Mouse (Mus musculus): ENCODE measurements around the gene Hmces. TPM values are rescaled to one million over a fixed set of nuclear protein-coding genes. Genes with fewer than 3 reads are reported as not detected.

The Hmces gene
- polyA plus RNA-seq, 1 experiment from 2014 or later: 34.1 TPM

DNA sequence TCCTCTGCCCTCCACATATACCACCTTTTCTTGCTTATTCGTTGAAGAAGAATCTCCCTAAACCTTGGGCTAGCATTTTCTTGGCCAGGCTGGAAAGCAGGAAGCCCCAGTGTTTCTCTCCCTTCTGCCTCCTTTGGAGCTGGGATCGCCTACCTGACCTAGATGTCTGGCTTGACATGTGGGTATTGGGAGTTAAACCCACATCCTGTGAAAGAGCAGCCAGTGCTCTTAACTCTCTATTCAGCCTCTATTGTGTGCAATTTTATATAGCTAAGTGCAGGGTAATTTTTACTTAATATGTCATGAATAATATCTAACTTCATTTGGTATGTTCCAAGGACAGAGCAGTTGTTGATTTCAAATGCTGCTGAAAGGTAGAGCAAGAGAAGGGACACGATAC, 34.1 kb upstream of the Hmces start:
- WGBS: 75% methylated on average over 3 of the region's 3 CpGs
- no peaks in the 10 kb centered on the region for H3K9me3 ChIP-seq
- no peaks in the 10 kb centered on the region for H3K27me3 ChIP-seq
- no peak overlapping the region for H3K9ac ChIP-seq
- no peaks in the 10 kb centered on the region for H3K4me1 ChIP-seq (replicated peaks)
- no peak overlapping the region for H3K4me2 ChIP-seq
- H3K27ac ChIP-seq (replicated peaks): no peak overlapping the region
- H3K4me3 ChIP-seq: no peak overlapping the region
- ATAC-seq (ENCODE audit: low read depth): no peak
- H3K36me3 ChIP-seq: no peaks in the 10 kb centered on the region

DNA sequence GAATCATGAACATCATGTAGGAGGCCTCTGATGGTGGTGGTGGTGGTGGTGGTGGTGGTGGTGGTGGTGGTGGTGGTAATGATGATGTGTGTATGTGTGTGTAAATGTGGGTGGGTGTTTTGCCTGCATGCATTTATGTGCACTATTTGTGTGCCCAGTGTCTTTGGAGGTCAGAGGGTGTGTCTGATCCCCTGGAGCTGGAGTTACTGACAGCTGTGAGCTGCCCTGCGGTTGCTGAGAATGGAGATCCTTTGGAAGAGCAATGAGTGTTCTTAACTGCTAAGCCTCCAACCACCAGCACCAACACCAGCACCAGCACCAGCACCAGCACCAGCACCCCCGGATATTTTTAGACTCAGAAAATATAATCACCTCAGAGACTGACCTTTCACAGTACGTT, 31.5 kb upstream of the Hmces start:
- no peak for ATAC-seq (ENCODE audit: low read depth)
- no peaks in the 10 kb centered on the region; the same call in 1 of the 2 replicates for H3K4me1 ChIP-seq (replicated peaks)
- H3K4me2 ChIP-seq: no peak overlapping the region
- H3K27ac ChIP-seq (replicated peaks): no peak overlapping the region
- H3K27me3 ChIP-seq: no peaks in the 10 kb centered on the region
- no peak overlapping the region for H3K9ac ChIP-seq
- H3K36me3 ChIP-seq: no peaks in the 10 kb centered on the region
- 78% methylated on average over 3 of the region's 3 CpGs for WGBS
- H3K9me3 ChIP-seq: no peaks in the 10 kb centered on the region
- no peak overlapping the region for H3K4me3 ChIP-seq

DNA sequence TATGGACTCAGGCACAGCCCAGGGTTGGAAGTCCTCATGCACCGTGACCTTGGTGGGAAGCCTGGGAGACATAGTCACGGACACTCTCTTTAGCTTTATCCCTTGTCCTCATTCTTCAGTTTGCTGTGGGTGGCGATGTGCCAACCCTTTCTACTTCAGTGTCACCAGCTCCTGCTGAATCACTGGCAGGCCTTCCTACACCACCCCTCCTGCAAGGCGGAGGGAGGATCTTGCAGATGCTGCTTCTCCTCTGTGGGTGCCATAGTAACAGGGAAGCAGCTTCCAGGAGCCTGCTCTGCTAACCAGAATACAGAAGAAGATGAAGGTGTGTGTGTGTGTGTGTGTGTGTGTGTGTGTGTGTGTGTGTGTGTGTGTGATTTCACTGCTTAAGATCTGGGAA, 30.9 kb upstream of the Hmces start:
- WGBS: 59% methylated on average over 4 of the region's 4 CpGs
- Histone ChIP-seq H3K9me3 (no peaks in the 10 kb centered on the region), H3K4me1 (replicated peaks) (no peaks in the 10 kb centered on the region; the same call in 1 of the 2 replicates), H3K4me3 (no peak overlapping the region), H3K27ac (replicated peaks) (no peak overlapping the region), H3K36me3 (no peaks in the 10 kb centered on the region), H3K9ac (no peak overlapping the region), H3K4me2 (no peak overlapping the region), H3K27me3 (no peaks in the 10 kb centered on the region)
- ATAC-seq (ENCODE audit: low read depth): no peak

DNA sequence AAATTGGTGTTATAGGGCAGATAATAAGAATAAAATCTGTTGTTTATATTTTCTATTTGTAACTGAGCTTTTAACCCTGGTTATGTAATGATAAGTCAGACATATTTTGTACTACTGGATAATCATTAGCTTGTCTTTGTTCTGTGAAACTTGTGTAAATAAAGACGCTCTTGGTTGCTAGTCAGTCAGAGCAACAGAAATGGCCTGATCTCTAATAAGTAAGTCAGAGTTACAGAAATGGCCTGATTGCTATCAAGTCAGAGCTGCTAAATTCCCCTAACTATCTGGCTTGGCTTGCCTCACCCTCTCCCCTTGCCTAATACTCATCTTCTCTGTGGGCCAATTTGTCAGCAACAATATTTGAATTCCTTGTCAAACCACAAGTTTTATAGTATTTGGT, 27.0 kb upstream of the Hmces start:
- WGBS: 93% methylated on average over 1 of the region's 1 CpGs
- Histone ChIP-seq H3K9ac (no peak overlapping the region), H3K4me1 (replicated peaks) (peaks cover 11% of the 10 kb centered on the region), H3K4me3 (no peak overlapping the region), H3K4me2 (no peak overlapping the region), H3K27ac (replicated peaks) (no peak overlapping the region), H3K36me3 (peaks cover 24% of the 10 kb centered on the region), H3K27me3 (no peaks in the 10 kb centered on the region), H3K9me3 (no peaks in the 10 kb centered on the region)
- ATAC-seq (ENCODE audit: low read depth): no peak

- peak; percentile 95 for ATAC-seq (ENCODE audit: low read depth)
Observed at GRCm38 (mm10) chr6:87887594-87888233, 26.0 kb upstream of the Hmces start, which contains the start of gene Copg1. Gene Copg1, plus strand, starts transcription at chr6:87887814.

DNA sequence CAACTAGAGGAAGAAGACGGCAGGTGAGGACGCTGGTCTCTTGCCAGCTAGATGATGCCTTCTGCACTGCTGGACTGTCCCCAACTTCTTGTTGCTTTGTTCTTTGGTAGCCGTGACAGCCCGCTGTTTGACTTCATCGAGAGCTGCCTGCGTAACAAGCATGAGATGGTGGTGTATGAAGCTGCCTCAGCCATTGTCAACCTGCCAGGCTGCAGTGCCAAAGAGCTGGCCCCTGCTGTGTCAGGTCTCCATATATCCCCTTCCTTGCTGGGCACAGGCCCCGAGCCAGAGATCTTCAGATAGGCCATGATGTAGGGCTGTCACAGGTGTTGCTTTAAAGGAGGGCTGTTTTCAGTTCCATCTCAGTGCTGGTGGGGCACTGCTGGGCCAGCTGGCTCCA, 19.8 kb upstream of the Hmces start:
- H3K4me3 ChIP-seq: no peak overlapping the region

More at GRCm38 (mm10) chr6:87887594-87888233, 26.0 kb upstream of the Hmces start, which contains the start of gene Copg1:
- Histone ChIP-seq H3K9me3 (no peaks in the 10 kb centered on the region), H3K9ac (peak within 1 kb of the TSS; percentile 97), H3K36me3 (peaks cover 34% of the 10 kb centered on the region), H3K4me1 (replicated peaks) (peaks cover 11% of the 10 kb centered on the region), H3K27me3 (no peaks in the 10 kb centered on the region), H3K27ac (replicated peaks) (peak within 1 kb of the TSS; percentile 80), H3K4me3 (peak within 1 kb of the TSS; percentile 89), H3K4me2 (peak within 1 kb of the TSS; percentile 89)
- under 1% methylated on average over 31 of the region's 31 CpGs for WGBS

DNA sequence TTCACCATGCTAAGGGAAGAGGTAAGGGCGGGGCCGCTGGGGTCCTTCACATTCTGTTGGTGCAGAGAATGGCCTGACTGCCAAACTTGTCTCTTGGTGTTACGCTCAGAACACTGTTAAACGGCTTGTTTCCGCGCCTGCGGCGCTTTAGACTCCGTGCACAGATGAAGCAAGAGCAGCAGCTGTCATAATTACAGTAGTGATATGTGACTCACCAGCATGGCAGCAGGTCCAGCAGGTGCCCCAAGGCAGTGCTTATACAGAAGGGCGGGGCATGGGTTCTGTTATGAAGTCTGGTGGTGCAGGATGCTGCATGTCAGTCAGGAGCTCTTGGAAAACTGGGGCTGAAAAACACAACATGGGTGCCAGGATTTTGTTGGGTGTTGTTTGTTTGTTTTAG, 15.7 kb upstream of the Hmces start:
- no peaks in the 10 kb centered on the region for H3K9me3 ChIP-seq
- H3K4me2 ChIP-seq: no peak overlapping the region
- H3K27me3 ChIP-seq: no peaks in the 10 kb centered on the region
- H3K9ac ChIP-seq: no peak overlapping the region
- no peak for ATAC-seq (ENCODE audit: low read depth)
- no peak overlapping the region for H3K27ac ChIP-seq (replicated peaks)
- WGBS: 94% methylated on average over 10 of the region's 10 CpGs
- no peak overlapping the region for H3K4me3 ChIP-seq
- no peaks in the 10 kb centered on the region for H3K4me1 ChIP-seq (replicated peaks)
- peaks cover 99% of the 10 kb centered on the region for H3K36me3 ChIP-seq

More for the DNA sequence above, 19.8 kb upstream of the Hmces start:
- H3K4me1 ChIP-seq (replicated peaks): peaks cover 3% of the 10 kb centered on the region
- WGBS: 86% methylated on average over 7 of the region's 7 CpGs
- H3K27ac ChIP-seq (replicated peaks): no peak overlapping the region
- no peaks in the 10 kb centered on the region for H3K27me3 ChIP-seq
- ATAC-seq (ENCODE audit: low read depth): no peak
- H3K9ac ChIP-seq: no peak overlapping the region
- peaks cover 96% of the 10 kb centered on the region for H3K36me3 ChIP-seq
- H3K9me3 ChIP-seq: no peaks in the 10 kb centered on the region
- no peak overlapping the region for H3K4me2 ChIP-seq

- no peaks in the 10 kb centered on the region for H3K27me3 ChIP-seq
- H3K4me3 ChIP-seq: no peak overlapping the region
- no peak overlapping the region for H3K27ac ChIP-seq (replicated peaks)
- H3K36me3 ChIP-seq: peaks cover 99% of the 10 kb centered on the region
- H3K4me2 ChIP-seq: no peak overlapping the region
- 63% methylated on average over 5 of the region's 5 CpGs for WGBS
- no peaks in the 10 kb centered on the region for H3K4me1 ChIP-seq (replicated peaks)
- no peak for ATAC-seq (ENCODE audit: low read depth)
- no peak overlapping the region for H3K9ac ChIP-seq
- H3K9me3 ChIP-seq: no peaks in the 10 kb centered on the region
Observed at GRCm38 (mm10) chr6:87906632-87907031, 7.1 kb upstream of the Hmces start.

GRCm38 (mm10) chr6:87909181-87909580, 4.6 kb upstream of the Hmces start:
- no peak for ATAC-seq (ENCODE audit: low read depth)
- H3K4me3 ChIP-seq: no peak overlapping the region
- no peak overlapping the region for H3K27ac ChIP-seq (replicated peaks)
- WGBS: 88% methylated on average over 6 of the region's 6 CpGs
- no peaks in the 10 kb centered on the region for H3K9me3 ChIP-seq
- H3K4me1 ChIP-seq (replicated peaks): no peaks in the 10 kb centered on the region
- no peaks in the 10 kb centered on the region for H3K27me3 ChIP-seq
- H3K9ac ChIP-seq: no peak overlapping the region
- no peak overlapping the region for H3K4me2 ChIP-seq
- peaks cover 91% of the 10 kb centered on the region for H3K36me3 ChIP-seq

- Histone ChIP-seq H3K9ac (no peak overlapping the region), H3K4me3 (no peak overlapping the region), H3K4me1 (replicated peaks) (peaks cover 19% of the 10 kb centered on the region), H3K27me3 (no peaks in the 10 kb centered on the region), H3K4me2 (no peak overlapping the region), H3K27ac (replicated peaks) (no peak overlapping the region), H3K36me3 (peaks cover 68% of the 10 kb centered on the region), H3K9me3 (no peaks in the 10 kb centered on the region)
- WGBS: 86% methylated on average over 6 of the region's 6 CpGs
- no peak for ATAC-seq (ENCODE audit: low read depth)
Observed at GRCm38 (mm10) chr6:87911559-87911958, 2.2 kb upstream of the Hmces start.

DNA sequence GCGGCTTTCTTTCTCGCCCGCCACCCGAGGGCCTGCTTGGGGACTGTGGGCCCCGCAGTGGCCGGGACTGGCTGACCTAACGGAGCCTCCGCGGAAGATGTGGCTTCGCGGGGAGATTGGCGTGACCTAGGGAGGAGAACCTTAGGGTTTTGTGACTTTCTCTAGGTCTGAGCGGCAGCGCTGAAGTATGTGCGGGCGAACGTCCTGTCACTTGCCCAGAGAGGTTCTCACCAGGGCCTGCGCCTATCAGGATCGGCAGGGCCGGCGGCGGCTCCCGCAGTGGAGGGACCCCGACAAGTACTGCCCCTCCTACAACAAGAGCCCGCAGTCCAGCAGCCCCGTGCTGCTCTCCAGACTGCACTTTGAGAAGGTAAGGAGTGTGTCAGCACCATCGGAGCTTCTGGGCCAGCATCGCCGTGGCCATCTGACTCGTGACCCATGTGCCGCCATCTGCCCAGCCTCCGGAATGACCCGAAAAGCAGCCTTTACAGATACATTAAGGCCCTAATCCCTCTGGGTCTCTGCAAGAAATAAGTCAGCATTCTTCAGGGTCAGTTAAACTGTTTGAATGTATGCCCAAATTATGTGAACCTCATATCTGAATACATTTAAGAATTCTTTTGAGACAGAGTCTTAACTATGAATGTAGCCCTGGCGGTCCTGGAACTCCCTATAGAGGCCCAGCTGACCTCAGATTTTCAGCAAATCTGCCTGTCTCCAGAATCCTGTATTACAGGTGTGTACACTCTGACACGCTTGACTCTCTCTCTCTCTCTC, 779 bp downstream of the Hmces start:
- 3% methylated on average over 35 of the region's 35 CpGs for WGBS
- H3K36me3 ChIP-seq: peaks cover 63% of the 10 kb centered on the region
- peak; percentile 78 for ATAC-seq (ENCODE audit: low read depth)
- peaks cover 19% of the 10 kb centered on the region for H3K4me1 ChIP-seq (replicated peaks)
- H3K4me3 ChIP-seq: peak overlapping the region; percentile 68
- no peaks in the 10 kb centered on the region for H3K27me3 ChIP-seq
- H3K9ac ChIP-seq: peak overlapping the region; percentile 90
- H3K27ac ChIP-seq (replicated peaks): peak overlapping the region; percentile 73
- no peaks in the 10 kb centered on the region for H3K9me3 ChIP-seq
- H3K4me2 ChIP-seq: peak overlapping the region; percentile 87

GRCm38 (mm10) chr6:87915939-87916338, 2.2 kb downstream of the Hmces start:
- no peak for ATAC-seq (ENCODE audit: low read depth)
- Histone ChIP-seq H3K4me1 (replicated peaks) (peaks cover 19% of the 10 kb centered on the region), H3K9ac (peak overlapping the region; percentile 8; the same call in 1 of the 2 replicates), H3K4me3 (no peak overlapping the region), H3K36me3 (peaks cover 63% of the 10 kb centered on the region), H3K27me3 (no peaks in the 10 kb centered on the region), H3K4me2 (no peak overlapping the region), H3K9me3 (no peaks in the 10 kb centered on the region), H3K27ac (replicated peaks) (no peak overlapping the region)
- 91% methylated on average over 5 of the region's 5 CpGs for WGBS
